Mouse (Mus musculus) liver, adult (tissue): ENCODE data around the gene Lemd1.

Source experiments
- GATA4 ChIP-seq: IDR thresholded peaks from 2 replicates; pipeline ENCODE4 v1.6.1; 2014; ENCODE audit warnings: mild to moderate bottlenecking, low read length; ENCODE audit not compliant: insufficient replicate concordance

Gene Lemd1

GRCm38 (mm10) chr1:132190621-132191092 is 574 bp upstream of the Lemd1 start:
- TF ChIP-seq GATA4: no peak

- no peak for TF ChIP-seq GATA4
These were observed 802 bp downstream of the Lemd1 start for GRCm38 (mm10) chr1:132191786-132192680.

- TF ChIP-seq GATA4: no peak
These were observed 2.6 kb downstream of the Lemd1 start for GRCm38 (mm10) chr1:132193806-132194205.

GRCm38 (mm10) chr1:132194624-132195023 is 3.4 kb downstream of the Lemd1 start:
- TF ChIP-seq GATA4: no peak

GRCm38 (mm10) chr1:132195100-132195499 is 3.9 kb downstream of the Lemd1 start:
- TF ChIP-seq GATA4: no peak

GRCm38 (mm10) chr1:132195681-132196080 is 4.5 kb downstream of the Lemd1 start:
- TF ChIP-seq GATA4: no peak

- no peak for TF ChIP-seq GATA4
These were observed 5.1 kb downstream of the Lemd1 start for GRCm38 (mm10) chr1:132196337-132196736.

GRCm38 (mm10) chr1:132197666-132198065 is 6.4 kb downstream of the Lemd1 start:
- TF ChIP-seq GATA4: no peak

GRCm38 (mm10) chr1:132198401-132199071 is 7.3 kb downstream of the Lemd1 start:
- TF ChIP-seq GATA4: no peak

- TF ChIP-seq GATA4: no peak
These were observed 8.0 kb downstream of the Lemd1 start for GRCm38 (mm10) chr1:132199244-132199643.

- no peak for TF ChIP-seq GATA4
These were observed 8.7 kb downstream of the Lemd1 start for GRCm38 (mm10) chr1:132199934-132200333.

GRCm38 (mm10) chr1:132200562-132201510 is 9.6 kb downstream of the Lemd1 start:
- no peak for TF ChIP-seq GATA4

- TF ChIP-seq GATA4: no peak
These were observed 10.3 kb downstream of the Lemd1 start for GRCm38 (mm10) chr1:132201511-132201860.

- TF ChIP-seq GATA4: no peak
These were observed 10.7 kb downstream of the Lemd1 start for GRCm38 (mm10) chr1:132201936-132202335.

GRCm38 (mm10) chr1:132202771-132203170 is 11.5 kb downstream of the Lemd1 start:
- no peak for TF ChIP-seq GATA4
